In genomic region chr1:169096737-169097136, GRCm38 (mm10) we compare ENCODE assay signal across 19 mouse cellular contexts.
A peak's percentile ranks its signal among the peaks of the same experiment; 100 is the strongest.
DNase-seq lines count a peak whose midpoint lies in the region; ATAC-seq and TF ChIP-seq lines count a peak whose summit lies in the region.
"Had no signal": no experiment of that assay in that cellular context is flagged by ENCODE, and none has a peak within 500 bp of the region (broad histone marks: within the 10 kb centered on the region; RNA-seq: fewer than 3 reads in every experiment).

No protein-coding gene starts in this region.

- H3K27me3 ChIP-seq in heart, embryonic 10.5 days (ENCODE audit: insufficient read depth, poor library complexity, severe bottlenecking) = no peaks in the 10 kb centered on the region
- H3K27me3 ChIP-seq in kidney, postnatal 0 days (ENCODE audit: insufficient read depth, low read length) = no peaks in the 10 kb centered on the region
- H3K27me3 ChIP-seq in heart, postnatal 0 days (ENCODE audit: control insufficient read depth, insufficient read depth, low read length) = no peaks in the 10 kb centered on the region
- H3K27me3 ChIP-seq in liver, embryonic 12.5 days (replicated peaks) = no peaks in the 10 kb centered on the region
- H3K27me3 ChIP-seq: forebrain, embryonic 15.5 days; limb, embryonic 13.5 days; midbrain, embryonic 12.5 days had no signal

- peak overlapping the region; percentile 62; the same call in 1 of the 2 replicates for H3K27ac ChIP-seq in heart, embryonic 10.5 days
- no peak overlapping the region for H3K27ac ChIP-seq in kidney, postnatal 0 days
- H3K27ac ChIP-seq in heart, postnatal 0 days (ENCODE audit: low read depth) = no peak overlapping the region
- H3K27ac ChIP-seq in liver, embryonic 12.5 days = no peak overlapping the region
- H3K27ac ChIP-seq: forebrain, embryonic 15.5 days; layer of hippocampus, adult 2 months; left cerebral cortex, adult 2 months; limb, embryonic 13.5 days; midbrain, embryonic 12.5 days had no signal

- H3K9me3 ChIP-seq in heart, embryonic 10.5 days = no peaks in the 10 kb centered on the region
- no peaks in the 10 kb centered on the region for H3K9me3 ChIP-seq in kidney, postnatal 0 days (replicated peaks; ENCODE audit: low read length)
- no peaks in the 10 kb centered on the region for H3K9me3 ChIP-seq in heart, postnatal 0 days (replicated peaks; ENCODE audit: control insufficient read depth, low read length)
- no peaks in the 10 kb centered on the region for H3K9me3 ChIP-seq in liver, embryonic 12.5 days (replicated peaks)
- H3K9me3 ChIP-seq: forebrain, embryonic 15.5 days; limb, embryonic 13.5 days; midbrain, embryonic 12.5 days had no signal

- no peak overlapping the region for H3K4me3 ChIP-seq in heart, embryonic 10.5 days
- H3K4me3 ChIP-seq in kidney, postnatal 0 days (replicated peaks; ENCODE audit: low read depth, low read length) = no peak overlapping the region
- no peak overlapping the region for H3K4me3 ChIP-seq in heart, postnatal 0 days (ENCODE audit: low read depth, low read length)
- H3K4me3 ChIP-seq in liver, embryonic 12.5 days = no peak overlapping the region
- H3K4me3 ChIP-seq: erythroblast, embryonic 14.5 days; forebrain, embryonic 15.5 days; layer of hippocampus, adult 2 months; left cerebral cortex, adult 2 months; limb, embryonic 13.5 days; midbrain, embryonic 12.5 days had no signal

- peaks cover 16% of the 10 kb centered on the region for H3K4me1 ChIP-seq in heart, embryonic 10.5 days
- no peaks in the 10 kb centered on the region for H3K4me1 ChIP-seq in kidney, postnatal 0 days (replicated peaks; ENCODE audit: insufficient read depth, low read length)
- H3K4me1 ChIP-seq in heart, postnatal 0 days (ENCODE audit: control insufficient read depth, insufficient read depth) = no peaks in the 10 kb centered on the region
- H3K4me1 ChIP-seq in liver, embryonic 12.5 days = no peaks in the 10 kb centered on the region
- H3K4me1 ChIP-seq: limb, embryonic 13.5 days; midbrain, embryonic 12.5 days had no signal

- intact Hi-C loops in heart, postnatal 25 days (cut with DNase I) = no loop called here

- H3K4me2 ChIP-seq in kidney, postnatal 0 days (ENCODE audit: low read length) = no peak overlapping the region
- peak overlapping the region; percentile 24; the same call in 1 of the 2 replicates for H3K4me2 ChIP-seq in heart, postnatal 0 days (ENCODE audit: low read depth, low read length)
- H3K4me2 ChIP-seq in liver, embryonic 12.5 days = no peak overlapping the region
- H3K4me2 ChIP-seq: forebrain, embryonic 15.5 days; limb, embryonic 13.5 days; midbrain, embryonic 12.5 days had no signal

- WGBS in heart, embryonic 10.5 days = 28% methylated on average over 5 of the region's 5 CpGs
- WGBS in kidney, postnatal 0 days = 44% methylated on average over 5 of the region's 5 CpGs
- 33% methylated on average over 5 of the region's 5 CpGs for WGBS in heart, postnatal 0 days
- WGBS in liver, embryonic 12.5 days (ENCODE audit: insufficient replicate concordance) = 77% methylated on average over 5 of the region's 5 CpGs

- no peak for TF ChIP-seq EP300 in heart, postnatal 0 days (IDR thresholded peaks at IDR 0.05; ENCODE audit: low read depth)

- no peaks in the 10 kb centered on the region for H3K36me3 ChIP-seq in heart, embryonic 10.5 days
- no peaks in the 10 kb centered on the region for H3K36me3 ChIP-seq in kidney, postnatal 0 days (ENCODE audit: insufficient read depth, low read length)
- no peaks in the 10 kb centered on the region for H3K36me3 ChIP-seq in heart, postnatal 0 days (replicated peaks; ENCODE audit: control insufficient read depth, insufficient read depth, low read length)
- H3K36me3 ChIP-seq in liver, embryonic 12.5 days = no peaks in the 10 kb centered on the region
- H3K36me3 ChIP-seq: forebrain, embryonic 15.5 days; limb, embryonic 13.5 days; midbrain, embryonic 12.5 days had no signal

- DNase-seq in adrenal gland, adult (ENCODE audit: inconsistent age in 2 of 2, low spot score in 1 of 2) = peak; percentile 14 to 63
- DNase-seq in adrenal gland, postnatal 25 days = no peak
- DNase-seq in heart, embryonic 10.5 days (ENCODE audit: low spot score) = peak; percentile 79
- DNase-seq in heart, postnatal 25 days (ENCODE audit: low spot score) = no peak
- DNase-seq in kidney, postnatal 0 days (ENCODE audit: low spot score) = peak; percentile 50
- DNase-seq in kidney, postnatal 4 days = no peak
- DNase-seq in heart, postnatal 0 days (ENCODE audit: low spot score) = no peak
- DNase-seq: cerebellum, adult 11-12 months; kidney, adult 18-20 months; lung, postnatal 36 days; thymus, postnatal 14 days had no signal

- TF ChIP-seq CTCF in kidney, postnatal 0 days (IDR thresholded peaks at IDR 0.05; ENCODE audit: low read depth) = no peak
- no peak for TF ChIP-seq CTCF in heart, postnatal 0 days (IDR thresholded peaks at IDR 0.05; ENCODE audit: low read depth)

- ATAC-seq in kidney, postnatal 0 days (replicated peaks; ENCODE audit: low FRiP score, low read depth) = no peak
- ATAC-seq in heart, postnatal 0 days (ENCODE audit: insufficient read depth, low read depth) = no peak
- ATAC-seq in liver, embryonic 12.5 days = no peak
- ATAC-seq: forebrain, embryonic 15.5 days; hindbrain, embryonic 16.5 days had no signal

- no peak overlapping the region for H3K9ac ChIP-seq in kidney, postnatal 0 days (ENCODE audit: low read depth, low read length)
- no peak overlapping the region for H3K9ac ChIP-seq in heart, postnatal 0 days (replicated peaks; ENCODE audit: low read depth, low read length)
- H3K9ac ChIP-seq in liver, embryonic 12.5 days = no peak overlapping the region
- H3K9ac ChIP-seq: forebrain, embryonic 15.5 days; limb, embryonic 13.5 days; midbrain, embryonic 12.5 days had no signal

Comparison
In these comparisons a context has a peak if more than half of its experiments do, and no peak if none do; other contexts are left out.
1. DNase-seq: peak in adrenal gland, adult (2 of 2), heart, embryonic 10.5 days (single experiment) and kidney, postnatal 0 days (single experiment); none in adrenal gland, postnatal 25 days (single experiment), heart, postnatal 25 days (single experiment), kidney, postnatal 4 days (0 of 2) and heart, postnatal 0 days (single experiment).